Mouse (Mus musculus) inflammation-experienced regulatory T-cells, adult 6 months (primary cell): Measurements from ENCODE around the gene Gm8797. TPM values are rescaled to one million over a fixed set of nuclear protein-coding genes. Genes with fewer than 3 reads are reported as not detected.
"Not testable (repeated sequence)": the region's sequence is repeated elsewhere in the genome, so short reads cannot be mapped to it uniquely, and the experiment has no call there.

Experiments used
- ATAC-seq: one replicate; pipeline ENCODE4 v1.8.0; 2017
- polyA plus RNA-seq, 3 experiments: library from polyadenylated mRNA; unstranded; fragments of 100-300 nt; shearing (Covaris generic); gene quantifications; one replicate each; pipeline ENCODE4 v1.2.1; 2017

Gene Gm8797
- 100 to 1,000 TPM in 1 of 3 experiments, 10 to 100 TPM in 2; 56.3 to 443 (median 57.3) TPM for polyA plus RNA-seq

GRCm38 (mm10) chr3:5750506-5750905 is at the start of gene Gm8797:
Gm8797 (plus strand) TSS chr3:5750806.
- ATAC-seq: not testable (repeated sequence)

DNA sequence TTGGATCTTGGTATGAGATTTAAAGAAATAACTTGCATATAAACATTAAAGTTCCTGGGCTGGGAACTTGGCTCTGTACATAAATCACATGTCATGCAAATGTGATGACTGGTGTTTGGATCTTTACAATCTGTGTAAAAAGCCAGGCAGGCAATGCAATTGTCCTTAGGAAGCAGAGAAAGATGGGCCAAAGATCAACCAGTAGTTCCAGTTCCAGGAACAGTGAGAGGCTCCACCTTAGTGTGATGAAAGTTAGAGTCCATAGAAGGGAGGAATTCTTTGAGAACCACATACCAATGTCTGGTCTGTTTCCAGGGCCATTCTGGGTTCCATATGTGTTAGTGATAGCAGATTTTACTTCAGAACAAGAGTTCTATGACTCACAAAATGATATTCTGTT is 36.1 kb upstream of the Gm8797 start:
- no peak for ATAC-seq

- ATAC-seq: no peak
Measured at GRCm38 (mm10) chr3:5732931-5733330, 17.7 kb upstream of the Gm8797 start.

DNA sequence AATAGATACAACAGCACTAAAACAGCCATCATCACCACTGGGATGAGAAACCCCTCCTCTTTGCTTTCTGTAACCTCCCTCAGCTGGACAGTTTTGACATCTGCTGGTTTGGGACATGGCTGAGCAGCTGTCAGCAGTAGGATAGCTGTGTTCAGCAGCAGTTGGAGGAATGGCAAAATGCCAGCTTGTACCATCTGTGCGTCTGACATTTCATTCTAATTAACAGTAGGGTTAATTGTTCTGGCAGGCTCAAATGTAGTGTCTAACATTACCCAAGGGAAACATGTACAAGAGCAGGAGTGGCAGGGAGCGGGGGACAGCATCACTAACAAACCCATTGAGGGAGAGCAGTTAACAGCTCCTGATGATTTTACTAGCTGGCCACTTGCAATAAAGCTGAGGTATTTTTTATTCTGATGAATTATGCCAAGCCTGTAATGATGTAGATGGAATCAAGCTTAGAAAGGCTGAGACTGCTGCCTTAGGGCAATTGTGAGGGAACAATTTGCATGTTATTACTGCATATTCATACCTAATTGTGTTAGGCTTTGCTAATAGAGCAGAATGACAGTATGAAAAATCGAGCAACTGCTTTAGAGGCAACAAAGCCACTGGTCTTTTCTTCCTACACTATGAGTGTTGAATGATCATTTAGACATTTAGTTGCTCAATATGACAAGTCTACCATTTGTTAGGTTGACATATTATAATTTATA is 4.3 kb downstream of the Gm8797 start:
- no peak for ATAC-seq

GRCm38 (mm10) chr3:5766256-5766655 is 15.7 kb downstream of the Gm8797 start:
- ATAC-seq: no peak

DNA sequence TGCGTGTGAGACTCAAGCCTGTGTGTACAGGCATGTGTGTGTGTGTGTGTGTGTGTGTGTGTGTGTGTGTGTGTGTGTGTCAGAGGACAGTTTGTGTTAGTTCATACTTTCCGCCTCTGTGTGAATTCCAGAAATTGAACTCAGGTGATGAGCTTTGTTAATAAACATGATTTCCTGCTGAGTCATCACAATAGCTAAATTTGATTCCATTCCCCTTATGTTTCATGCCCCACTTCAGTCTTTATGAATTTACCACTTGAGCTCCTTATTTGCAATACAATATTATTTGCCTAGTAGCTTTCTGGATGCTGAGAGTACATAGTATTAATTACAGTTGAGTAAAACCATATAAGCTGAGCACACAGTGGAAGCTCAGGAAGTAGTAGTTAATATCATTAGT is 26.3 kb downstream of the Gm8797 start:
- ATAC-seq: no peak
